Mouse (Mus musculus) bone marrow macrophage, adult 2 months (primary cell): ENCODE data around the gene Slc35e3. TPM values are rescaled to one million over a fixed set of nuclear protein-coding genes. Genes with fewer than 3 reads are reported as not detected.

ENCODE experiments used
- H3K27ac ChIP-seq: 2 replicates; pipeline ENCODE4 v1.5.1; 2012; ENCODE audit warnings: low read depth, low read length; ENCODE audit not compliant: insufficient read depth
- H3K4me1 ChIP-seq: 2 replicates; pipeline ENCODE4 v1.6.1; 2012; ENCODE audit warnings: low read length; ENCODE audit not compliant: control insufficient read depth, insufficient read depth
- H3K4me3 ChIP-seq: 2 replicates; pipeline ENCODE4 v1.5.1; 2012; ENCODE audit warnings: mild to moderate bottlenecking, low read length, moderate library complexity; ENCODE audit not compliant: insufficient read depth
- CTCF ChIP-seq: IDR thresholded peaks from 2 replicates; pipeline ENCODE4 v1.5.1; 2012; ENCODE audit warnings: low read depth, mild to moderate bottlenecking, low read length, moderate library complexity
- POLR2A ChIP-seq: IDR thresholded peaks from 2 replicates; pipeline ENCODE4 v1.6.1; 2012; ENCODE audit warnings: mild to moderate bottlenecking, low read depth, low read length, borderline replicate concordance
- polyA plus RNA-seq: library from polyadenylated mRNA; stranded (reverse); fragments of >200 nt; gene quantifications from 2 replicates; pipeline ENCODE4 v1.2.4, GENCODE M21; 2012; ENCODE audit not compliant: missing spikeins, insufficient read depth, insufficient read length

The Slc35e3 gene
- polyA plus RNA-seq, 1 experiment = 5.4 TPM

GRCm38 (mm10) chr10:117699914-117700313 is 46.3 kb downstream of the Slc35e3 start:
- TF ChIP-seq POLR2A (no peak), CTCF (no peak)
- no peaks in the 10 kb centered on the region for H3K4me1 ChIP-seq
- no peak overlapping the region for H3K4me3 ChIP-seq
- no peak overlapping the region for H3K27ac ChIP-seq

DNA sequence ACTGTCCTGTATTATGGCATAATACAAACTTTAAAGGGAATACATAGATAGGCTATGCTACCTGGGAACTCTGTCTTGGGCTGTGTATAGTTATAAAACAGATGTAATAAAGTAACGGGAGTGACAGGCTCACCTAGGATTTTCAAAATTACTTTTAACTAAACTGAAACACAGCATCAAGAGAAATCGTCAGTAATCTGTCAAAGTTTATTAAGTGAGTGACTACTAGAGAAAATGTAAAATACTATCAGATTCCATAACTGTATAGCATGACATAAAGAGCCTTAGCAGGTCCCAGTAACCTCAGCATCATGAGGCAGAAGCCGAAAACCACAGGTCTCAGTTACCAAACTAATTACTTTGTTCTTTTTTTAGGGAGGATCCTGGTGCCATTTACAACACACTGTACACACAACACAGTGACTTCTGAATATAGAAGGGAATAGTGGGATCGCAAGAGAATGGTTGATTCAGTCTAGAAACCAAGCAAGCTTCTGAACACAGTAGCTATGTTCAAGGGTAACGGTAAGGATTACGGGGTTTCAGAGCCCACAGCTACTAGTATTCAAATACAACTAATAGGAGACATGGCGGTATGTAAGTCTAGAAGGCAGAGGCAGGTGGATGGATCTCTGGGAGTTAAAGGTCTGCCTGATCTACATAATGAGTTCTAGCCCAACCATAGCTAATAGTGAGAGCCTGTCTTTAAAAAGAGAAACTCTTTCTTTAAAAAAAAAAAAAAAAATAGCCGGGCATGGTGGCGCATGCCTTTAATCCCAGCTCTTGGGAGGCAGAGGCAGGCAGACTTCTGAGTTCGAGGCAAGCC is 47.6 kb downstream of the Slc35e3 start:
- H3K4me1 ChIP-seq = no peaks in the 10 kb centered on the region
- TF ChIP-seq CTCF = no peak
- TF ChIP-seq POLR2A = no peak
- no peak overlapping the region for H3K4me3 ChIP-seq
- H3K27ac ChIP-seq = no peak overlapping the region

GRCm38 (mm10) chr10:117697561-117698115 is 48.5 kb downstream of the Slc35e3 start:
- TF ChIP-seq CTCF (no peak), POLR2A (no peak)
- no peak overlapping the region for H3K27ac ChIP-seq
- H3K4me3 ChIP-seq = no peak overlapping the region
- H3K4me1 ChIP-seq = no peaks in the 10 kb centered on the region

GRCm38 (mm10) chr10:117696827-117697560 is 49.2 kb downstream of the Slc35e3 start:
- TF ChIP-seq CTCF (no peak), POLR2A (no peak)
- H3K4me3 ChIP-seq = no peak overlapping the region
- no peaks in the 10 kb centered on the region for H3K4me1 ChIP-seq
- H3K27ac ChIP-seq = no peak overlapping the region

GRCm38 (mm10) chr10:117696021-117696826 is 49.9 kb downstream of the Slc35e3 start:
- H3K27ac ChIP-seq = no peak overlapping the region
- no peak overlapping the region for H3K4me3 ChIP-seq
- H3K4me1 ChIP-seq = no peaks in the 10 kb centered on the region
- TF ChIP-seq CTCF (no peak), POLR2A (no peak)

GRCm38 (mm10) chr10:117695605-117696004 is 50.6 kb downstream of the Slc35e3 start:
- TF ChIP-seq POLR2A = no peak
- TF ChIP-seq CTCF = no peak
- Histone ChIP-seq H3K4me1 (no peaks in the 10 kb centered on the region), H3K27ac (no peak overlapping the region), H3K4me3 (no peak overlapping the region)

DNA sequence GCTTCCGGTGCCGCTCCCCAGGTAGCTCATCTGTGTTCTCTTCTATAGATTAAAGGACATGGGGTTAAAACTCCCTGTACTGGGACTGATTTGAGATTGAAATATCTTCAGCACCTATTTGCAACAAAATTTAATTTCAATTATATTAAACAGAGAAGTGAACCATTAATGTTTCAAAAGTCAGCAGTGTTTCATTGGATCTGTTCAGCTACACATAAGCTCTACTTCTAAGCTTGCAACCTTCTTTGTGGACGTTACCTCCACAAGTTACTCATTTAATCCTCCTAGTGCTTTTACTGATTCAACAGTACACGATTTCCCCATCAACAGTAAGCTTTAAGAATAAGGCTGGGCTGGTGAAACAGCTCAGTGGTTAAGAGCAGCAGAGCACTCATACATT is 51.1 kb downstream of the Slc35e3 start:
- TF ChIP-seq CTCF (no peak), POLR2A (no peak)
- Histone ChIP-seq H3K4me1 (no peaks in the 10 kb centered on the region), H3K4me3 (no peak overlapping the region), H3K27ac (no peak overlapping the region)

GRCm38 (mm10) chr10:117694255-117694953 is 51.8 kb downstream of the Slc35e3 start:
- H3K4me3 ChIP-seq = no peak overlapping the region
- no peak overlapping the region for H3K27ac ChIP-seq
- TF ChIP-seq POLR2A = no peak
- TF ChIP-seq CTCF = no peak
- no peaks in the 10 kb centered on the region for H3K4me1 ChIP-seq

GRCm38 (mm10) chr10:117692953-117693352 is 53.2 kb downstream of the Slc35e3 start:
- Histone ChIP-seq H3K27ac (no peak overlapping the region), H3K4me1 (no peaks in the 10 kb centered on the region), H3K4me3 (no peak overlapping the region)
- TF ChIP-seq CTCF (no peak), POLR2A (no peak)
